Mouse (Mus musculus): ENCODE results near the gene Grin2d.

The Grin2d gene

DNA sequence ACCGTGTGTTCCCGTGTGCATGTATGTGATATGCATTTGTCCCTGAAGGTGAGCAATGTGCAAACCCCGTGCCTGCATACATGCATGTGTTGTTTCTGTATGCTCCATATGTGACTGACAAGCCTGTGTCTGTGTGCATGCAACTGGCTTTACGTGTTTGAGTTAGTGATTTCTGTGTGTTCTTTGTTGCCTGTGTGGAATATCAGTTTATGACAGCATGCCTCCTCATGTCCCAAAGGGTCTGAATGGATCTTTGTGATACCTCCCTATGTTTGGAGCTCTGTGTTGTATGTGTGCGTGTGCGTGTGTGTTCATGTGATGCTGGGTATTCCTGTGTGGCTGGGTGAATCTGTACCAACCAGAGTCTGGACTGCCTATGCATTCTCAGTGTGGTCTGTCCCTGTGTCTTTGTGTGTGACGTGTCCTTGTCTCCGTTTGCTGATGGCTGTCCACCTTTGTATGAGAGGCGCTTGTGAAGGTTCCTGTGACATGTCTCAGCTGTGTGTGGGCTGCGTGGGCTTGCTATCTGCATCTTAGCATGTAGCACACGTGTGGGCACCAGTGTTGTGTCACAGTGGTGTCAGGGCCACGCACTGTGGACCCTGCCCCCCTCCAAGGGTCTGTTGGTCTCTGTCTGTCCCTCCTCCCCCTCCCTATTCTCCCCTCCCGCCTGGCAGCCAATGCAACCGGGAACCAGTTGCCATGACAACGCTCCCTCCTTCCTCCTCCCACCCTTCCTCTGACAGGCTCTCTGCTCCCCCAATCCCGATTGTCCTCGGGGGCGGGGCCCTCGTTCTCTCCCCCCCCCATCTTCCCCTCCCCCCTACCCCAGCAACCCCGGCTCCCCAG, 93.4 kb downstream of the Grin2d start, which contains the start of gene Sult2b1:
Gene Sult2b1, minus strand, starts transcription at position 146 of the 849 bp plus-strand sequence.
- no peak for DNase-seq (ENCODE audit: low spot score in 2 of 2)

DNA sequence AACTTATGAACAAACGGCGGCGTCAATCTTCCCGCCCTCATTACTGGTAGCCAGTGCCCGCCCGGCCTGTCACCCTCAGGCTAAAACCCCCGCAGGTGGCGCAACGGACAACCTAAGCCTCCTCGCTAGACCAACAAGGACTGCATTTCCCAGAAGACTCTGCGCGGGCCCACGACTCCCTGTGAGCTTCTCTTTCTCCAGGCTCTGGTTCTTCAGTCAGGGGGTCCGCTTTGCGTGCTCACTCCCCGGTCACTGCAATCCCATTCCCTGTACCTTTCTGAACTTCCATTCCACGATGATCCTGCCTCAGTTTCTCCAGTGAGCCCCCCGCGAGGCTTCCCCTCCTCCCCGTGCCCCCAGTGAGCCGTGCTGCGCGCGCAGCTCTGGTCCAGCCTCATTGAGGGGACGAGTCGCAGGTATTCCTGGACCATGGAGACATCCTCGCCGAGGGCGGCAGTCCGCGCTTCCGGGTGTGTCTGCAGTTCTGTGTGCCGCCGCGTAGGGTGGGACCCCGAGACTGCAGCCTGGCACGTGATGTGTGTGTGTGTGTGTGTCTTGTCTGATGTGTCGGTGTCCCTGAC, 94.6 kb downstream of the Grin2d start, which contains the start of gene Lmtk3:
Gene Lmtk3, plus strand, starts transcription at position 228 of the 581 bp plus-strand sequence.
- peak in 1 of 2 experiments; percentile 50 for DNase-seq (ENCODE audit: low spot score in 2 of 2)

DNA sequence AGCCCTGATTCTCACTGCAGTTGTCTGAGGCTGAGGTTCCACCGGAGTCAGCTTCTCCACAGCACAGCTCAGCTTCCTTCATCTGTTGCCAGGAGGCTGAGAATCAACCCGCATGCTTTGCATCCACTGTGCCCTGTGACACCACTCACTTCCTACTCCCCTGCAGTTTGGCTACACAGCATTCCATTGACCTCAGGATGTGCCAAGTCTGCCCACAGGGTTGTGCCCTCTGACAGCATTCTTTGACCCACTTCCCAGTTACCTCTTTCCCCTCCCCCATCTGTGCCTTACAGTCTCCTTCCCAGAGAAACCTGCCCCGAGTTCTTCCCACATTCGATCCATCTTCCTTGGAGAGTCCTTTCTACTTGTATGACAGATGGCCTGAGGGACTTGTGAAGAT, 95.9 kb downstream of the Grin2d start:
- no peak for DNase-seq (ENCODE audit: low spot score in 2 of 2)
